Mouse (Mus musculus): ENCODE data around the gene Sod1.
A peak's percentile ranks its signal among the peaks of the same experiment; 100 is the strongest.
"Not testable (repeated sequence)": the region's sequence is repeated elsewhere in the genome, so short reads cannot be mapped to it uniquely, and the experiment has no call there.

Gene Sod1

GRCm38 (mm10) chr16:90213477-90214339 is 6.8 kb upstream of the Sod1 start:
- DNase-seq = no peak

GRCm38 (mm10) chr16:90214731-90215565 is 5.6 kb upstream of the Sod1 start:
- no peak for DNase-seq

GRCm38 (mm10) chr16:90215879-90216278 is 4.7 kb upstream of the Sod1 start:
- not testable (repeated sequence) for DNase-seq

- no peak for DNase-seq
These were observed 4.1 kb upstream of the Sod1 start for GRCm38 (mm10) chr16:90216414-90216813.

- no peak for DNase-seq
These were observed 3.2 kb upstream of the Sod1 start for GRCm38 (mm10) chr16:90217356-90217755.

- DNase-seq = no peak
These were observed 2.6 kb upstream of the Sod1 start for GRCm38 (mm10) chr16:90217926-90218325.

- not testable (repeated sequence) for DNase-seq
These were observed 1.1 kb upstream of the Sod1 start for GRCm38 (mm10) chr16:90219445-90219844.

- no peak for DNase-seq
These were observed 408 bp downstream of the Sod1 start for GRCm38 (mm10) chr16:90220892-90221431.

- peak; percentile 26 for DNase-seq
These were observed 1.0 kb downstream of the Sod1 start for GRCm38 (mm10) chr16:90221441-90222070.

GRCm38 (mm10) chr16:90229897-90230296 is 9.3 kb downstream of the Sod1 start:
- no peak for DNase-seq

GRCm38 (mm10) chr16:90231302-90231701 is 10.7 kb downstream of the Sod1 start:
- no peak for DNase-seq

- DNase-seq = no peak
These were observed 13.1 kb downstream of the Sod1 start for GRCm38 (mm10) chr16:90233702-90234101.

GRCm38 (mm10) chr16:90234617-90235016 is 14.1 kb downstream of the Sod1 start:
- DNase-seq = no peak

GRCm38 (mm10) chr16:90235188-90235587 is 14.6 kb downstream of the Sod1 start:
- DNase-seq = no peak

GRCm38 (mm10) chr16:90239128-90239746 is 18.7 kb downstream of the Sod1 start:
- DNase-seq = no peak

- DNase-seq = no peak
These were observed 21.3 kb downstream of the Sod1 start for GRCm38 (mm10) chr16:90241875-90242274.

GRCm38 (mm10) chr16:90242426-90243304 is 22.1 kb downstream of the Sod1 start:
- DNase-seq = no peak

GRCm38 (mm10) chr16:90250099-90250498 is 29.5 kb downstream of the Sod1 start:
- DNase-seq = peak; percentile 17

- not testable (repeated sequence) for DNase-seq
These were observed 30.7 kb downstream of the Sod1 start for GRCm38 (mm10) chr16:90251256-90251655.

GRCm38 (mm10) chr16:90252521-90252920 is 32.0 kb downstream of the Sod1 start:
- no peak for DNase-seq

GRCm38 (mm10) chr16:90258950-90259349 is 38.4 kb downstream of the Sod1 start:
- no peak for DNase-seq

- DNase-seq = no peak
These were observed 39.1 kb downstream of the Sod1 start for GRCm38 (mm10) chr16:90259623-90260022.
